Mouse (Mus musculus): ENCODE data around the gene 1110065P20Rik. TPM values are rescaled to one million over a fixed set of nuclear protein-coding genes. Genes with fewer than 3 reads are reported as not detected.

The 1110065P20Rik gene
- polyA plus RNA-seq, 1 experiment from 2014 or later: 59.4 TPM

- Histone ChIP-seq H3K36me3 (ENCODE audit: control insufficient read depth, insufficient read depth) (peaks cover 55% of the 10 kb centered on the region), H3K4me3 (ENCODE audit: low read depth, low read length) (no peak overlapping the region), H3K9ac (ENCODE audit: low read depth, low read length) (no peak overlapping the region), H3K27ac (ENCODE audit: low read depth, low read length) (peak overlapping the region; percentile 17), H3K27me3 (replicated peaks; ENCODE audit: control insufficient read depth, insufficient read depth, low read length) (no peaks in the 10 kb centered on the region), H3K9me3 (ENCODE audit: control insufficient read depth) (no peaks in the 10 kb centered on the region), H3K4me2 (replicated peaks; ENCODE audit: low read depth) (no peak overlapping the region), H3K4me1 (replicated peaks; ENCODE audit: control insufficient read depth, insufficient read depth, low read length) (no peaks in the 10 kb centered on the region)
- no peak for TF ChIP-seq CTCF (IDR thresholded peaks at IDR 0.05; ENCODE audit: low read depth)
- no peak for ATAC-seq
- WGBS: 57% methylated on average over 5 of the region's 5 CpGs
Observed at GRCm38 (mm10) chr4:124829671-124830070, 21.3 kb downstream of the 1110065P20Rik start.

GRCm38 (mm10) chr4:124825371-124825965, 25.5 kb downstream of the 1110065P20Rik start:
- no peaks in the 10 kb centered on the region for H3K27me3 ChIP-seq (replicated peaks; ENCODE audit: control insufficient read depth, insufficient read depth, low read length)
- WGBS: 94% methylated on average over 21 of the region's 21 CpGs
- H3K4me2 ChIP-seq (replicated peaks; ENCODE audit: low read depth): no peak overlapping the region
- no peak overlapping the region for H3K4me3 ChIP-seq (ENCODE audit: low read depth, low read length)
- H3K4me1 ChIP-seq (replicated peaks; ENCODE audit: control insufficient read depth, insufficient read depth, low read length): no peaks in the 10 kb centered on the region
- H3K27ac ChIP-seq (ENCODE audit: low read depth, low read length): no peak overlapping the region
- TF ChIP-seq CTCF (IDR thresholded peaks at IDR 0.05; ENCODE audit: low read depth): no peak
- ATAC-seq: no peak
- no peaks in the 10 kb centered on the region for H3K9me3 ChIP-seq (ENCODE audit: control insufficient read depth)
- H3K36me3 ChIP-seq (ENCODE audit: control insufficient read depth, insufficient read depth): peaks cover 73% of the 10 kb centered on the region
- H3K9ac ChIP-seq (ENCODE audit: low read depth, low read length): no peak overlapping the region

- H3K4me2 ChIP-seq (replicated peaks; ENCODE audit: low read depth): no peak overlapping the region
- H3K9ac ChIP-seq (ENCODE audit: low read depth, low read length): no peak overlapping the region
- H3K27ac ChIP-seq (ENCODE audit: low read depth, low read length): no peak overlapping the region
- H3K9me3 ChIP-seq (ENCODE audit: control insufficient read depth): no peaks in the 10 kb centered on the region
- no peak overlapping the region for H3K4me3 ChIP-seq (ENCODE audit: low read depth, low read length)
- H3K36me3 ChIP-seq (ENCODE audit: control insufficient read depth, insufficient read depth): peaks cover 78% of the 10 kb centered on the region
- H3K4me1 ChIP-seq (replicated peaks; ENCODE audit: control insufficient read depth, insufficient read depth, low read length): no peaks in the 10 kb centered on the region
- WGBS: 94% methylated on average over 6 of the region's 6 CpGs
- no peaks in the 10 kb centered on the region for H3K27me3 ChIP-seq (replicated peaks; ENCODE audit: control insufficient read depth, insufficient read depth, low read length)
- TF ChIP-seq CTCF (IDR thresholded peaks at IDR 0.05; ENCODE audit: low read depth): no peak
- no peak for ATAC-seq
Observed at GRCm38 (mm10) chr4:124824967-124825366, 26.0 kb downstream of the 1110065P20Rik start.

GRCm38 (mm10) chr4:124818832-124819231, 32.2 kb downstream of the 1110065P20Rik start:
- ATAC-seq: peak; percentile 71
- 0 out of 2 replicates have a peak, but pooled peaks cover 4% of the 10 kb centered on the region for H3K4me1 ChIP-seq (replicated peaks; ENCODE audit: control insufficient read depth, insufficient read depth, low read length)
- TF ChIP-seq CTCF (IDR thresholded peaks at IDR 0.05; ENCODE audit: low read depth): no peak
- H3K27ac ChIP-seq (ENCODE audit: low read depth, low read length): 0 out of 2 replicates have a peak overlapping the region, but pooled peaks have one; percentile 5
- H3K4me2 ChIP-seq (replicated peaks; ENCODE audit: low read depth): no peak overlapping the region; the same call in 1 of the 2 replicates
- H3K27me3 ChIP-seq (replicated peaks; ENCODE audit: control insufficient read depth, insufficient read depth, low read length): no peaks in the 10 kb centered on the region
- H3K4me3 ChIP-seq (ENCODE audit: low read depth, low read length): no peak overlapping the region
- no peaks in the 10 kb centered on the region for H3K9me3 ChIP-seq (ENCODE audit: control insufficient read depth)
- H3K36me3 ChIP-seq (ENCODE audit: control insufficient read depth, insufficient read depth): peaks cover 40% of the 10 kb centered on the region
- WGBS: 45% methylated on average over 4 of the region's 4 CpGs
- no peak overlapping the region for H3K9ac ChIP-seq (ENCODE audit: low read depth, low read length)

GRCm38 (mm10) chr4:124817803-124818202, 33.2 kb downstream of the 1110065P20Rik start:
- Histone ChIP-seq H3K4me1 (replicated peaks; ENCODE audit: control insufficient read depth, insufficient read depth, low read length) (0 out of 2 replicates have a peak, but pooled peaks cover 4% of the 10 kb centered on the region), H3K4me2 (replicated peaks; ENCODE audit: low read depth) (no peak overlapping the region), H3K9ac (ENCODE audit: low read depth, low read length) (no peak overlapping the region), H3K9me3 (ENCODE audit: control insufficient read depth) (no peaks in the 10 kb centered on the region), H3K27ac (ENCODE audit: low read depth, low read length) (0 out of 2 replicates have a peak overlapping the region, but pooled peaks have one; percentile 5), H3K36me3 (ENCODE audit: control insufficient read depth, insufficient read depth) (peaks cover 34% of the 10 kb centered on the region), H3K27me3 (replicated peaks; ENCODE audit: control insufficient read depth, insufficient read depth, low read length) (no peaks in the 10 kb centered on the region), H3K4me3 (ENCODE audit: low read depth, low read length) (no peak overlapping the region)
- no peak for TF ChIP-seq CTCF (IDR thresholded peaks at IDR 0.05; ENCODE audit: low read depth)
- peak; percentile 93 for ATAC-seq
- WGBS: 14% methylated on average over 6 of the region's 6 CpGs

- 0 out of 2 replicates have a peak, but pooled peaks cover 4% of the 10 kb centered on the region for H3K4me1 ChIP-seq (replicated peaks; ENCODE audit: control insufficient read depth, insufficient read depth, low read length)
- H3K36me3 ChIP-seq (ENCODE audit: control insufficient read depth, insufficient read depth): peaks cover 26% of the 10 kb centered on the region
- no peak for ATAC-seq
- H3K27ac ChIP-seq (ENCODE audit: low read depth, low read length): no peak overlapping the region
- WGBS: 94% methylated on average over 11 of the region's 11 CpGs
- H3K9me3 ChIP-seq (ENCODE audit: control insufficient read depth): no peaks in the 10 kb centered on the region
- no peak overlapping the region for H3K9ac ChIP-seq (ENCODE audit: low read depth, low read length)
- no peak overlapping the region for H3K4me3 ChIP-seq (ENCODE audit: low read depth, low read length)
- H3K27me3 ChIP-seq (replicated peaks; ENCODE audit: control insufficient read depth, insufficient read depth, low read length): no peaks in the 10 kb centered on the region
- H3K4me2 ChIP-seq (replicated peaks; ENCODE audit: low read depth): no peak overlapping the region
- TF ChIP-seq CTCF (IDR thresholded peaks at IDR 0.05; ENCODE audit: low read depth): no peak
Observed at GRCm38 (mm10) chr4:124815901-124816300, 35.1 kb downstream of the 1110065P20Rik start.
